Mouse (Mus musculus) neural tube, embryonic 12.5 days (tissue): Measurements from ENCODE around the gene Gria2. TPM values are rescaled to one million over a fixed set of nuclear protein-coding genes. Genes with fewer than 3 reads are reported as not detected.

Source experiments
- ATAC-seq: fragments of 200-750 bp; cut with Nextera tagmentation; 2 replicates; pipeline ENCODE4 v1.8.0; 2017; ENCODE audit warnings: low read depth, mild to moderate bottlenecking, moderate TSS enrichment, moderate library complexity; ENCODE audit not compliant: low FRiP score
- H3K27ac ChIP-seq: fragments of 300-500 bp; sonication (generic); 2 replicates; pipeline ENCODE4 v1.5.1; 2016
- H3K27me3 ChIP-seq: fragments of 300-500 bp; sonication (generic); replicated peaks from 2 replicates; pipeline ENCODE4 v1.6.1; 2016; ENCODE audit warnings: mild to moderate bottlenecking
- H3K36me3 ChIP-seq: fragments of 300-500 bp; sonication (generic); 2 replicates; pipeline ENCODE4 v1.6.1; 2016; ENCODE audit warnings: mild to moderate bottlenecking
- H3K4me1 ChIP-seq: fragments of 300-500 bp; sonication (generic); 2 replicates; pipeline ENCODE4 v1.6.1; 2016
- H3K4me2 ChIP-seq: fragments of 300-500 bp; sonication (generic); replicated peaks from 2 replicates; pipeline ENCODE4 v1.6.1; 2016; ENCODE audit warnings: mild to moderate bottlenecking
- H3K4me3 ChIP-seq: fragments of 300-500 bp; sonication (generic); 2 replicates; pipeline ENCODE4 v1.5.1; 2016
- H3K9ac ChIP-seq: fragments of 300-500 bp; sonication (generic); 2 replicates; pipeline ENCODE4 v1.6.1; 2016; ENCODE audit warnings: mild to moderate bottlenecking
- H3K9me3 ChIP-seq: fragments of 300-500 bp; sonication (generic); 2 replicates; pipeline ENCODE4 v1.6.1; 2016; ENCODE audit warnings: mild to moderate bottlenecking
- WGBS: fragments of 180-500 bp; shearing (Covaris S2); methylation state at CpG from one replicate; pipeline ENCODE4 v1.1.7; 2016; 5-methylcytosine and 5-hydroxymethylcytosine counted together
- polyA plus RNA-seq: library from polyadenylated mRNA; unstranded; fragments of >200 nt; fragmentation: Nextera tagmentation; extraction: Ambion mirVana; gene quantifications from 2 replicates; pipeline ENCODE4 v1.2.1, GENCODE M21; 2016

The Gria2 gene
- polyA plus RNA-seq, 1 experiment from 2014 or later, result 50.0 TPM

- H3K4me3 ChIP-seq, result no peak overlapping the region
- no peaks in the 10 kb centered on the region for H3K27me3 ChIP-seq
- WGBS, result 94% methylated on average over 4 of the region's 4 CpGs
- no peak overlapping the region for H3K27ac ChIP-seq
- no peaks in the 10 kb centered on the region for H3K36me3 ChIP-seq
- no peaks in the 10 kb centered on the region for H3K9me3 ChIP-seq
- no peaks in the 10 kb centered on the region for H3K4me1 ChIP-seq
- H3K4me2 ChIP-seq, result no peak overlapping the region
- ATAC-seq, result no peak
- H3K9ac ChIP-seq, result no peak overlapping the region
Observed at GRCm38 (mm10) chr3:80773232-80773631, 29.4 kb downstream of the Gria2 start.

DNA sequence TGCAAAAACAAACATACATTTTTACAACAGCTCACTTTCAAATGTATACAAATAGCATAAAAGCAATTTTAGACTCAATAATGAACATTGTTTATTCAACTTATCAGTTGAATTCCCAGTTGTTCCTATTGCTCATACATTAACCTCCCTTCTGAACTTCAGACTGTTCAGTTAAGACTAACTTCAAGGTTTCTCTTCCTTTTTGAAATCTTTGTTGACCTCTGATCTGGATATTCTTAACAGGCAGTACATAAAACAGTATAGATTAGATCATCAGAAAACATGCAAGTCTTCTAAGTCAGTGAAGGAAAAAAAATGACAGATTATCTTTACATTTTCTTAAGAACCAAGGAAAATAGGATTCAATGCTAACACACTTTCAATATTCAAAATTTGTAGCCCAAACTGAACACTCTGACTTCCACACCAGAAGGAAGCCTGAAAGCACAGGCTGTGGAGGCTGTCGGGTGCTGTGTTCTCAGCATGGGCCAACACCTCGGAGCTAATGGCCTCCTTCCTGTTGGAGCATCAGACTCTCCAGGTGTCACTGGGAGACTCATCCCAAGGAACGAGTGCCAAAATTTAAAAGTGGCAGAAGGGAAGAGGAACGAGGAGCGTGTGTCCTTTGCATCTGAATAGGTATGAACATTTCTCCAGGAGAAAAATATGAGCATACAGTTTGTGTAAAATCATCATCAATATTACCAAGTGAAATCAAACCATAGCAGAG is 33.0 kb downstream of the Gria2 start:
- no peaks in the 10 kb centered on the region for H3K27me3 ChIP-seq
- H3K4me3 ChIP-seq, result no peak overlapping the region
- no peaks in the 10 kb centered on the region for H3K9me3 ChIP-seq
- ATAC-seq, result no peak
- WGBS, result 77% methylated on average over 5 of the region's 5 CpGs
- no peaks in the 10 kb centered on the region for H3K36me3 ChIP-seq
- H3K4me1 ChIP-seq, result no peaks in the 10 kb centered on the region
- no peak overlapping the region for H3K4me2 ChIP-seq
- H3K27ac ChIP-seq, result no peak overlapping the region
- H3K9ac ChIP-seq, result no peak overlapping the region

GRCm38 (mm10) chr3:80758955-80759354 is 43.7 kb downstream of the Gria2 start:
- 85% methylated on average over 4 of the region's 4 CpGs for WGBS
- no peaks in the 10 kb centered on the region for H3K27me3 ChIP-seq
- no peak overlapping the region for H3K9ac ChIP-seq
- H3K4me1 ChIP-seq, result no peaks in the 10 kb centered on the region
- H3K36me3 ChIP-seq, result no peaks in the 10 kb centered on the region
- no peak overlapping the region for H3K4me3 ChIP-seq
- ATAC-seq, result no peak
- H3K4me2 ChIP-seq, result no peak overlapping the region
- no peaks in the 10 kb centered on the region for H3K9me3 ChIP-seq
- H3K27ac ChIP-seq, result no peak overlapping the region

GRCm38 (mm10) chr3:80758363-80758762 is 44.3 kb downstream of the Gria2 start:
- Histone ChIP-seq H3K36me3 (no peaks in the 10 kb centered on the region), H3K4me2 (no peak overlapping the region), H3K4me1 (no peaks in the 10 kb centered on the region), H3K4me3 (no peak overlapping the region), H3K27me3 (no peaks in the 10 kb centered on the region), H3K9me3 (no peaks in the 10 kb centered on the region), H3K27ac (no peak overlapping the region), H3K9ac (no peak overlapping the region)
- ATAC-seq, result no peak
- 80% methylated on average over 2 of the region's 2 CpGs for WGBS

DNA sequence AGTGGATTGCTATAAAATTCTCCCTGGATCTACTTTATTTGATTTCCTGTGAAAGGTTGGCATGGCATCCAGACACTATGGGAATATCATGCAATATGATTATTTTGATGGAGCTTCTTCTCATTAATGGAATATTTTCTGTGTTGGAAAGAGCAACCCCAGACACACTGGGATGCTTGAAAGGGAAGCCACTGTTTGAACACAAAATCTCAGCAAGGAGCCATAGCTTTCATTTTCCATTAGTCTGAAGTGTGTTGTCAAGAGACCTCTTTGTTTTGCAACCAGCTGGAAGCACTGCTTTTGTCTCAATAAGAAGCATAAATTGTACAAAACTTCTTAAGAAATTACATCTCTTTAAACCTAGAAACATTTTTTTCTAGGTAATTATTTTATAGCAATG is 51.8 kb downstream of the Gria2 start:
- ATAC-seq, result no peak
- no peak overlapping the region for H3K4me3 ChIP-seq
- H3K27me3 ChIP-seq, result no peaks in the 10 kb centered on the region
- H3K4me2 ChIP-seq, result no peak overlapping the region
- no peaks in the 10 kb centered on the region for H3K36me3 ChIP-seq
- no peaks in the 10 kb centered on the region for H3K4me1 ChIP-seq
- no peaks in the 10 kb centered on the region for H3K9me3 ChIP-seq
- no peak overlapping the region for H3K9ac ChIP-seq
- no peak overlapping the region for H3K27ac ChIP-seq

- Histone ChIP-seq H3K4me1 (no peaks in the 10 kb centered on the region), H3K36me3 (no peaks in the 10 kb centered on the region), H3K27me3 (no peaks in the 10 kb centered on the region), H3K4me2 (no peak overlapping the region), H3K27ac (no peak overlapping the region), H3K4me3 (no peak overlapping the region), H3K9ac (no peak overlapping the region), H3K9me3 (no peaks in the 10 kb centered on the region)
- WGBS, result 72% methylated on average over 3 of the region's 3 CpGs
- ATAC-seq, result no peak
Observed at GRCm38 (mm10) chr3:80725205-80725604, 77.4 kb downstream of the Gria2 start.

- Histone ChIP-seq H3K27me3 (no peaks in the 10 kb centered on the region), H3K9me3 (no peaks in the 10 kb centered on the region), H3K4me1 (no peaks in the 10 kb centered on the region), H3K36me3 (peaks cover 4% of the 10 kb centered on the region; the same call in 1 of the 2 replicates), H3K4me2 (no peak overlapping the region), H3K27ac (no peak overlapping the region), H3K4me3 (no peak overlapping the region), H3K9ac (no peak overlapping the region)
- WGBS, result 58% methylated on average over 3 of the region's 3 CpGs
- ATAC-seq, result no peak
Observed at GRCm38 (mm10) chr3:80713123-80713522, 89.5 kb downstream of the Gria2 start.

DNA sequence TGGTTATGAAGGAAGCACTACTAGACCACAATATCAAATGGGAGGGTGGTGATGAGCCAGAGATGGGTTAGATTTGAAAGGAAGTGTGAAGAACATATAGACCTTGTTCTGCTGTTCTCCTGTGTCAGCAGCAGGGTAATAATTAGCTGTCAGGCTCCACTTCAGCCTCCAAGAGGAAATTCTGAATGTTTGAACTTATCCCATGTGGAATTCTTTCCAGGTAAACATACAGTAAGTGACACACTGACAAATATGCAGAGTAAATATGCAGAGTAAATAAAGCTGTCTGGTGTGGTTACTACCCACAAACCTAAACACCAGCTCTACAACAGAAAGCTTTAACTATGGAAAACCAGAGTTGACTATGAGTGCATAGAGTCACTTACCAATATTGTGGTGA is 93.6 kb downstream of the Gria2 start:
- H3K9ac ChIP-seq, result no peak overlapping the region
- no peaks in the 10 kb centered on the region for H3K27me3 ChIP-seq
- H3K9me3 ChIP-seq, result no peaks in the 10 kb centered on the region
- H3K36me3 ChIP-seq, result peaks cover 8% of the 10 kb centered on the region; the same call in 1 of the 2 replicates
- H3K4me3 ChIP-seq, result no peak overlapping the region
- H3K27ac ChIP-seq, result no peak overlapping the region
- no peaks in the 10 kb centered on the region for H3K4me1 ChIP-seq
- no peak for ATAC-seq
- H3K4me2 ChIP-seq, result no peak overlapping the region

DNA sequence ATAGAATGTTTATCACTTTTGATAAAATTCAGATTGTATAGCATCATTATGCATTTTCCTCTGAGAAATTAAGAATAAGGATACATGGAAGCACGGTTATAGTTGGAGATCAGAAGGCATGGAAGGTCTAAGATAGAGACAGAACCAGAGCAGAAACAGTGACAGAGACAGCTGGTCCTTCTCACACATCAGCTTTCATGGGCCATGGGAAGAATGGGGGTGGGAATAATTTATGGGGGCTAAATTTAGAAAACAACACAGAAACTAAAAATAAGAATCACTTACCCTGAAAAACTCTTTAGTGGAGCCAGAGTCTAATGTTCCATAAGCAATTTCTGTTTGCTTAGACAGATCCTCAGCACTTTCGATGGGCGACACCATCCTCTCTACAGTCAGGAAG is 100.5 kb downstream of the Gria2 start:
- Histone ChIP-seq H3K36me3 (peaks cover 4% of the 10 kb centered on the region; the same call in 1 of the 2 replicates), H3K27me3 (no peaks in the 10 kb centered on the region), H3K4me2 (no peak overlapping the region), H3K9me3 (no peaks in the 10 kb centered on the region), H3K4me3 (no peak overlapping the region), H3K9ac (no peak overlapping the region), H3K4me1 (no peaks in the 10 kb centered on the region), H3K27ac (no peak overlapping the region)
- ATAC-seq, result no peak
- WGBS, result 94% methylated on average over 3 of the region's 3 CpGs

DNA sequence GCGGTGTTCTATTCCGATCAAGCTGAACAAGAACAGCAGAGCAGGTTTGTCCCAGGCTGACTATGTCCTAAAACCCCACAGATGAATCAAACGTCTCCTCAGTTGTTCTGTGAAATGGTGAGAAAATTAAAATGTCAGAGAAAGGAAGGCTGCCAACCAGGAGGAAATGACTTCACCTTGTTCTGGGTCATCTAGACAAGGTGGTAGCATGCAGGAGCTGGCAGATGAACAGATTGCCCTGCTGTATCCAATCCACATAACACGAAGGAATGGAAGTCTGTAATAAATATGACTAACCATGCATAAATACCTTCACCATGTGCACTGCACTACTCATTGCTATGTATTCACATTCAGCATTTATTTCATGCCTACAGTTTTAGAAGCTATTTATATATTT is 105.1 kb downstream of the Gria2 start:
- ATAC-seq, result no peak

DNA sequence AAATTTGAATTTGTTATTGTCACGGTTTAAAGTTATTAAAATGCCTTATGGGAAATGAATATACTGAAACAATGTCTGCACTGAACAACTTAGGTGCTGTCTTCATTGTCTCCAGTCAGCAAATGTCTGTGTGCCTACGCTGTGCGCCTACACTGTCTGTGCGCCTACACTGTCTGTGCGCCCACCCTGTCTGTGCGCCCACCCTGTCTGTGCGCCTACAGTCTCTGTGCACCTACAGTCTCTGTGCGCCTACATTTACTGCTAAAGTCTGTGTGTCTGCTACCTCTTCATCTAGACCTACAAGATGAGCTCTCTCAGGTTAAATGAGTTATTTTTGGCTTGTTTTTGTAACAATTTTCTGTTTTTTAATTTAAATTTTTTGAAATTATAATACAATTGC is 107.7 kb downstream of the Gria2 start:
- Histone ChIP-seq H3K4me2 (no peak overlapping the region), H3K4me1 (no peaks in the 10 kb centered on the region), H3K4me3 (no peak overlapping the region), H3K27me3 (no peaks in the 10 kb centered on the region), H3K9ac (no peak overlapping the region), H3K36me3 (no peaks in the 10 kb centered on the region), H3K27ac (no peak overlapping the region), H3K9me3 (no peaks in the 10 kb centered on the region)
- ATAC-seq, result 0 out of 2 replicates have a peak, but pooled peaks have one; percentile 53
- 97% methylated on average over 8 of the region's 8 CpGs for WGBS

More for the DNA sequence above, 105.1 kb downstream of the Gria2 start:
- no peaks in the 10 kb centered on the region for H3K4me1 ChIP-seq
- no peak overlapping the region for H3K4me3 ChIP-seq
- no peaks in the 10 kb centered on the region for H3K36me3 ChIP-seq
- no peak overlapping the region for H3K9ac ChIP-seq
- 78% methylated on average over 4 of the region's 4 CpGs for WGBS
- H3K27ac ChIP-seq, result no peak overlapping the region
- H3K9me3 ChIP-seq, result no peaks in the 10 kb centered on the region
- no peaks in the 10 kb centered on the region for H3K27me3 ChIP-seq
- H3K4me2 ChIP-seq, result no peak overlapping the region

DNA sequence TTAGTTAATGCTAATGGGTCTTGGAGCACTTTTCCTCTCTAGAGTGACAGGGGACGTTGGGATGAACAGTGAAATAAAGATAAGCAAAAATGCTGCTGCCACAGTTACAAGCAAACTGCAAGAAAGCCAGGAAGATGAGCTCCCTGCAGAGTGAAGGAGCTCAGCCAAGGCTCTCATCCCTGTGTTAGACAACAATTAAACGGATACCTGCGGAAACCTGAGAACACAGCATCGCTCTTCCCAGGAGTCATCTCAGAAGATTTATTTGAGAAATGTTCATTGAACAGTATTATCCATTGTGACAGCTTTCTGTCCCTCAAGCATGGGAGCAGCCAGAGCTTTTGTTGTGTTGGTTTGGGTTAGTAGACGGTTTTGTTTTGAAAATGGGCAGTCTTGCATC is 137.5 kb downstream of the Gria2 start:
- 64% methylated on average over 5 of the region's 5 CpGs for WGBS
- ATAC-seq, result no peak
- Histone ChIP-seq H3K36me3 (no peaks in the 10 kb centered on the region), H3K4me2 (no peak overlapping the region), H3K4me1 (no peaks in the 10 kb centered on the region), H3K9me3 (no peaks in the 10 kb centered on the region), H3K9ac (no peak overlapping the region), H3K4me3 (no peak overlapping the region), H3K27me3 (no peaks in the 10 kb centered on the region), H3K27ac (no peak overlapping the region)

- H3K36me3 ChIP-seq, result no peaks in the 10 kb centered on the region
- WGBS, result 79% methylated on average over 2 of the region's 2 CpGs
- H3K27ac ChIP-seq, result no peak overlapping the region
- no peaks in the 10 kb centered on the region for H3K27me3 ChIP-seq
- H3K4me1 ChIP-seq, result no peaks in the 10 kb centered on the region
- no peaks in the 10 kb centered on the region for H3K9me3 ChIP-seq
- ATAC-seq, result no peak
- no peak overlapping the region for H3K4me2 ChIP-seq
- H3K4me3 ChIP-seq, result no peak overlapping the region
- H3K9ac ChIP-seq, result no peak overlapping the region
Observed at GRCm38 (mm10) chr3:80663293-80663692, 139.3 kb downstream of the Gria2 start.
